Mouse (Mus musculus): ENCODE results near the gene Emc1.
"Not testable (repeated sequence)": the region's sequence is repeated elsewhere in the genome, so short reads cannot be mapped to it uniquely, and the experiment has no call there.

The Emc1 gene

DNA sequence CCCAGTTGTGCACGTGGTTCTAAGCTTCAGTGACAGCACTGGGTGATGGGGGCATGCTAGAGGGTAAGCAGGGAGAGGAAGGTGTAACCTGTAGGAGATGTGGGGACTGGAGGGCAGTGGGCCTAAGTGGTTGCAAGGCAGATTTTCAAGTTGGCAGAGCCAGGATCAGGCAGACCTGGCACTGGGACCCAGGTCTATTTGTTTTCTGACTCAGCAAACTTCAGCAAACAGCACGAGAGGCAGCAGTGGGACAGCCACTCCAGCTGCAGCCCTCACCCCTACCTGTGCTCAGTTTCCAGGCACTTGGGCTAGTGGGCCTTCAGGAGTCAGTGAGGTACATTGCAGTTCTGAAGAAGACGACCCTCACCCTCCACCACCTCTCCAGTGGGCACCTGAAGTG lies 4.8 kb downstream of the Emc1 start:
- DNase-seq (ENCODE audit: extremely low spot score, low spot score) = no peak

DNA sequence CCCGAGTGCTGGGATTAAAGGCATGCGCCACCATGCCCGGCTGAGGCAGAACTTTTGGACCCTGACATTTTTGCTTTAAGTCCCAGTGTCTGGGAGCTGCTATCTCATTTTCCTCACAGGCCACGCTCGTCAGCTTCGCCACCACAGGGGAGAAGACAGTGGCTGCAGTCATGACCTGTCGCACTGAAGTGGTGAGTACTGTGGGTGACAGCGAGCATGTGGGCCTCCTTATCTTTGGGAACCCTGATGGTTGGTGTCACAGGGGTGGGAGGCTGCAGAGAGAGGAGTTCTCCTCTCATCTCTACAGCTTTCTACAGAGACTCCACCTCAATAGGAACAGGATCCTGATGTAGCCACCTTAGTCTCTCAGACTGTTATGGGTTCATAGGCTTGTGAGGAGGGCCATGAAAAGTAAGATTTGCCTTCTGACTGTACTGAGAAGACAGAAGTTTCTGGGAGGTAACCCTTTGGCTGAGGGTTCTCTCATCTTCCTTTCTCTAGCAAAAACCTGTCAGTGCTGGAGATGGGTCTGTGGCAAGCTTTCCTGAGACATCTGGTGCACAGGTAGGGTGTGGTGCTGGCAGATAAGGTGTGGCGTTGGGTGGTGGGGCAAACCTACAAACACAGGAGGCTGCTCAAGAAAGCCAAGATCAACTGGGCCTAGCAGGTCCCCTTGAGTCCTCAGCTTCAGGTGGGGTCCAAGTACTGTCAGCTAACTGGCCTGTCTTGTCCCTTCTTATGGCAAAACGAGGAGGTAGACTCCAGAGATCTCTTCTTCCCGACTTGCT lies 8.6 kb downstream of the Emc1 start:
- DNase-seq (ENCODE audit: extremely low spot score, low spot score) = no peak

DNA sequence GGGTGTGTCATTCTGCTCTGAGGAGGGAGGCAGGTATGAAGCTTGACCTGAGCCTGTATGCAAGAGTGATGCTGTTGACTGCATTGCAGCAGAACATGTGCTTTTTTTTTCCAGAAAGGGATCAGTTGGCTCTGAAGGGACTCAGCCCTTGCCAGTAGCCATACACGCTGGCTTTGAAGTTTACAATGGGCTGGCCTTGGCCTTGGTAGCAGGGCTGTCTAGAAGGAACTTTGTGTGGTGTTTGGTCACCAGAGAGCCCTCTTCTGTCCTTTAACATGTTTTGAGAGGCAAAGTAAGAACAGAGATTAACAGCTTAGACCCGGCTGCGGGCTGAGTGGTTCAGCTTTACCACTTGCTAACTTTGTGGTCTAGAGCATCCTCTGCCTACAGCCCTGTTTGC lies 14.9 kb downstream of the Emc1 start:
- no peak for DNase-seq (ENCODE audit: extremely low spot score, low spot score)

DNA sequence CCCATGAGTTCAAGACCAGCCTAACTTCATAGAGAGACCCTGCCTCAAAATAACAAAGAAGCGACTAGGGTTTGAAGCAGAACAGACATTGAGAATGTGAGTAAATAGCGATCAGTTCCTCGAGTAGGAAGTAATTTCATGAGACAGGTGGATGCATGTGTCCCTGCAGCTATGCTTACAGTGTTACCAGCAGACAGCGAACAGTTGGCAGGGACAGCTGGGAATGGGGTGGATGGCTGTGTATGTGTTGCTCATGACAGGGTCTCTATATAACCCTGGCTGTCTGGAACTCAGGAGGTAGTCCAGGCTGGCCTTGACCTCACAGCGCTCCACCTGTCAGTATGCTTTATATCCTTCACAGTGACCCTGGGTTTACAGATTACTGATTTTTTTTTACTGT lies 15.7 kb downstream of the Emc1 start:
- DNase-seq (ENCODE audit: extremely low spot score, low spot score) = no peak

DNA sequence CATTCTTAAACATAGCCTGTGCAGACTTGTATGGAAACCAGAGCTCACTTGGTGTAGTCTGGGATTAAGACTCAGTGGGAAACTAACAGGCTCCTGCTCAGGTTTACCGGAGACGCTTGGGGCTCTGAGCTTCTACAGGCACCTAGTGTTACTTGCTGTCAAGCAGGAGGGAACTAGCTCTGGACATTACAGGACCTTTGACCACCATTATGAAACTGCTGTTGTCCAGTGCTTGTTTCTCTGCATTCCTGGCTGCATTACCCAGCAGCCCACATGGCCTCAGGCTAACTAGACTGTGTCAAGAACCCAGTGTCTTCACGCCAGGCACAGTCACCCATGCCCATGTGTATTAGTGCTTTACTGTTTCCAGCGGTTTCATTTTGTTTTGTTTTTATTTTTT lies 20.7 kb downstream of the Emc1 start:
- no peak for DNase-seq (ENCODE audit: extremely low spot score, low spot score)

DNA sequence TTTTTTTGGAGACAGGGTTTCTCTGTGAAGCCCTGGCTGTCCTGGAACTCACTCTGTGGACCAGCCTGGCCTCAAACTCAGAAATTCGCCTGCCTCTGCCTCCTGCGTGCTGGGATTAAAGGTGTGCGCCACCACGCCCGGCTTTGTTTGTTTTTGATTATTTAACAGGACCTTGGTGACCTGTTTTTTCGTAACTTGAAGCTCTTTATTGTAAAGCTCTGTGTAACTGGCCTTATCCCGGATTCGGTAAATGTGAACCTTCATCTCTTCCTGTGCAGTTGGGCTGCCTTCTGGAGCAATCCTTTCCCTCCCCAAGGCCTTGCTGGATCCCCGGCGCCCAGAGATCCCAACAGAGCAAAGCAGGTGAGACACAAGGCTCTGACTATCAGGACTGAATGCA lies 21.1 kb downstream of the Emc1 start:
- DNase-seq (ENCODE audit: extremely low spot score, low spot score) = no peak

DNA sequence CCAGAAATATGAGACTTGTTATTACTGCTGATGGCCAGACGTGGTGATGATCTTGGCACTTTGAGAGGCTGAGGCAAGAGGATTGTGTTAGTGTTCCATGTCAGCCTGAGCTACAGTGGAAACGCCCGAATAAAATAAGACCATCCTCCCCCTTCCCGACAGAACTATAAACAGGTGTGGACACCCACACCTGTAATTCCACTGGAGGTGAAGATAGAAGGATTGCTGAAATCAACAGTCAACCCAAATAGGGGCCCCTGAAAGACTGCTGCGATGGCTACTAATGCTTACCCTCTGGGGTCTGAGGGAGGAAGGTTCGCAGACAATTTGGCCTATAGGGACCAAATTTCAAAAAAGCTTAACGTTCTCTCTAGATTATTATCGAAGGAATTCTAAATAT lies 27.3 kb downstream of the Emc1 start:
- no peak for DNase-seq (ENCODE audit: extremely low spot score, low spot score)

DNA sequence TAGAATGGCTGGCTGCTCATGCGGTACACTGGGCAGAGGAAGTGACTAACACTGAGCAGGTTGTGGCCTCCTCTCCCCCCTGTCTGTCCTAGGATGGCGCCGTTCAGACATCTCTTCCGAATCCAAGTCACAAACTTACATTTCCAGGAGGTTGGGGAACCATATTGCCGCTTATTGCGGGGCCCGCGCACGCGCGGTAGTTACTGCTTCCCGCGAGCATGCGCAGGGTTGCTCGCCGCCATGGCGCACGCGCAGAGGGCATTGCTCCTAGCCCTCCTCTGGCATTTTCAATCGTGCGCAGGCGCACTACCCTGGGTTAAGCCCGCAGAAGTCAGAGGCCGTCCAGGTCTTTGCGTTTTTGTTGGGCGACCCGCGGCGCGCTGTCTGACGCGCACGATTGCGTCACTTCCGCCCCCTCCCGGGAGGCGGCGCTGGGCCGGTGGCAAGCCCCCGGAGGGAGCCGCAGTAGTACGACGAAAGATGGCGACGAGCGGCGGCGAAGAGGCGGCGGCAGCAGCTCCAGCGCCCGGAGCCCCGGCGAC lies 27.9 kb downstream of the Emc1 start:
- peak; percentile 100 for DNase-seq (ENCODE audit: extremely low spot score, low spot score)

DNA sequence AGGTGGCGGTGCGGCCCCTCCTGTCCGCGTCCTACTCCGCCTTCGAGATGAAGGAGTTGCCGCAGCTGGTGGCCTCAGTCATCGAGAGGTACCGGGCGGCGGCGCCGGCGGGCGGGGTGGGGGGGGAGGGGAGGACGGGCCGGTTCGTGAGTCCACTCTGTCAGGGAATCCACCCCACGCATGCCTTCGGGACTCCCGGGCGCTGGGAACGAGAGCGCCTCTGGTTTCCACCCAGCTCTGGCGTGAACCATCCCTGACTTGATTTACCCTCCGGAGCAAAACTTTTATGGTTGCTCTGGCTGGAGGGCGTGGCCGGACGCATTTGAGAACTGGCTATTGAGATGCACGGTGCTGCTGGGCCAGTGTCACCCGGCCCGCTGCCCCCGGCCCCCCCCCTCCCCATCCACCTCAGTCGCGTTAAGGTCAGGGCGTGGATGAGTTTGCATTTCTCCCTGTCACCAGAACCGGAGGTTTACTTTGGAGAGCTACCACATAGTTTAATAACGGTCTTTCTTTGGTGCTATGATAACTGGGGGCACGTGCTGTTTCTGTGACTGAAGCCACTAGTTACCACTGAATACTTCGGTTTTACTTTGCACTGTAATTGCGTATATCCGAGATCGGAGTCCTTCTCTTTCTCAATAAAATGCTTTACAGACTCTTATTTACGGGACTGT lies 28.5 kb downstream of the Emc1 start:
- peak; percentile 49 for DNase-seq (ENCODE audit: extremely low spot score, low spot score)

DNA sequence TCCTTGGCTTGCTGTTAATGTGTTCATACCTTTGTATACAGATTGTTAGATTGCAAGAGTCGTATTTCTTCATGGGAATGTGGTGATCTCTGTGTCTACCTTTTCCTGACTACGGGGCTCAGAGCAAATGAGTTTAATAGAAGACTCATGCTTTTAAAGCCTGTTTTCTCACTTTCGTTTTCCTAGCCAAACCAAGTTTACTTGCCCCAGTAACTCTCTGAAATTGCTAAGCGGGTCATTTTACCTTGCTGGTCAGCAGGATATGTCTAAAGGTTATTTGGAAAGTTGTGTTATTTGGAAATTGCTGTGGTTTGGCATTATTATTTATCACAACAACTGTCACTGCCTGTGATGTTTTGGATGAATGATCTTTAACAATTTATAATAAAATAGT lies 29.1 kb downstream of the Emc1 start:
- no peak for DNase-seq (ENCODE audit: extremely low spot score, low spot score)

DNA sequence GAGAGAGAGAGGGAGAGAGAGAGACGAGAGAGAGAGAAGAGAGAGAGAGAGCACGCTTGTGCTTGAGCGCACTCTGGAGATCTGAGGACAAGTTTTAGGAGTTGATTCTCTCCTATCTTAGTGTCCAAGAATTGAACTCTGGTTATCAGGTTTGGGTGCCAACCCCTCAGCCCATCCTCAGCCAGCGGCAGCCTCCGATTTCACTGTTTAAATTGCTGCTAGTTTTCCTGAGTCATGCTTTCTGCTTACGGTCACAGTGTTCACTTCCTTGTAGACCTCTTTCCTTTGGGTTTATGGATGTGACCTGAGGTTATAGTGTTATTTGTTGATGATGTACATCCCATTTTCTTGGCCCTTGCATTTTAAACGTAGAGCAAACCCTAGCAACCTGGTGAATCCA lies 29.8 kb downstream of the Emc1 start:
- DNase-seq (ENCODE audit: extremely low spot score, low spot score) = no peak

DNA sequence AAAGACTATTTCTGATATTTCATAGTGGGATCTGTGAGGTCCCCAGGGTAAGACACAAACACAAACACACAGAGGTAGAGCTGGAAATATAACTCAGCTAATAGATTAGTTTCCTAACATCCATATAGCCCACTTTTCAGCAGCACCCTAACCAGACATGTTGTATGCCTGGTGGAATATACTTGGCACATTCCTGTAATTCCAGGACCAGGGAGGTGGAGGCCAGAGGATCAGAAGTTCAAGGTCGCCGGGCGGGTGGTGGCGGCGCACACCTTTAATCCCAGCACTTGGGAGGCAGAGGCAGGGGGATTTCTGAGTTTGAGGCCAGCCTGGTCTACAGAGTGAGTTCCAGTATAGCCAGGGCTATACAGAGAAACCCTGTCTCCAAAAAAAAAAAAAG lies 33.5 kb downstream of the Emc1 start:
- not testable (repeated sequence) for DNase-seq (ENCODE audit: extremely low spot score, low spot score)

DNA sequence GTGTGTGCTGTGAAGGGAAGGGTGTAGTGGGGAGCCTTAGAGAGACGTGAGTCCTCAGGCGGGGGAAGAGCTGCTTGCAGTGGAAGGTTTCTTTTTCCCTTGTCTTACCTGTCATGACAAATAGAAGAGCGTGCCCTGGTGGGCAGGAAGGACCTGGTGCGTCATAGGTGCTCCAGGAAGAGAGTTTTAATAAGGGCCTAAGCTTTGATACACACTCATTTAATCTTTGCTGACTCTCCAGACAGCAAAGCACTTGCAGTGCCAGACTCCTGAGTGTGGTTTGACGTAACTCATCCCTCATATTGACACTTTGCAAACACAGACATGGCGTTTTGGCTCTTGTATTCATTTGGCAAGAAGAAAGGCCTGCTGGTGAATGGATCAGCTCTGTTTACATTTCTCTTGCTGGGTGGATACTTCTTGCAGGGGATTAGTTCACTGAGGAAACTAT lies 34.5 kb downstream of the Emc1 start:
- no peak for DNase-seq (ENCODE audit: extremely low spot score, low spot score)

DNA sequence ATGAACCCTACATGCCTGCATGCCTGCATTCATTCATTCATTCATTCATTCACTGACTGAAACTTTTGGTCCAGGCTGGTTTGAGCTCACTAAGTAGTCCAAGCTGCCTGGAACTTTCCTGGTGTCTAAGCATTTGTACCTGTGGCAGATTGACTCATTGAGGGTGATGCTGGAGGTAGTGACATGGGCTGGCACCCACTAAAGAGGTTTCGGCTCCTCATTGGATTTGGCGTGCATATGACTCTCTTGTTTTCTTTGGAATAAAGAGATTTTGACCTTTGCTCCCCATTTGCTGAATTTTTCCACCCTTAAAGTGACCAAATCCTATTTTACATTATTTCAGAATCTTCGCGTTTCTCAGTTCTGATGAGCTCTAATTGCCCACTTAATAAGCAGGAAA lies 37.2 kb downstream of the Emc1 start:
- DNase-seq (ENCODE audit: extremely low spot score, low spot score) = no peak

DNA sequence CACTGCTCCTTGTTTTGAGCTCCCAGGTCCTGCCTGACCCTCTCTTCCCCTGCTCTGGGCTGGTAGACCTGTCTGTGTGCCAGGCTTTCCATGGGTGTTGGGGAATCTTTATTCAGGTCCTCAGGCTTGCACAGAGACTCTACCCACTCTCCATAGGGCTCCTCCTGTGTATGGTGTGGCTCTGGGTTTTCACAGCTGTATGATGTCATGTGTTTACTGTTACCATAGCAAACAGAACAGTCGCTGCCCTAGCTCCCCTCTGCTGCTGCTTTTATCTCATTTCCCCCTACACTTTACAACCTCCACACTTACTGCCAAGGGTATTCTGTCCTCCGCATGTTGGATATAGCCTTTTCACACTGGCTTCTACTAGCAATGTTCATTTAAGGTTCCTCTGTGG lies 43.0 kb downstream of the Emc1 start:
- DNase-seq (ENCODE audit: extremely low spot score, low spot score) = no peak

DNA sequence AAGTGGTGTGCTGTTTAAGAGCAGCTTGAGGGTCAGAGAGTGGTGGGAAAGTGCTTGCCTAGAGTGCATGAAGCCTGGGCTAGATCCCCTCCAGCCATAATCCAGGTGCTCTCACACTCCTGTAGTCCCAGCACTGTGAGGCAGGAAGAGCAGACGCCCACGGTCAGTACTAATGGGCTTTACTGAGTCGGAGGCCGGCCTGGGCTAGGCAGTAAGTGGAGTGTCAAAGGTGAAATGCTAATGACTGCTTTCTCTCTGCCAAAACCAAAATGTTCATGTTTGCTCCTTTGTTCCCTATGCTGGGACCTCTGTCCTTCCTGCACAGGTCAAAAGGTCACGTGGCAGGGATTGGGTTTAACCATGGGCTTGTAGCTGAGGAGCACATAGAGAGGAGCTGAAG lies 48.1 kb downstream of the Emc1 start:
- DNase-seq (ENCODE audit: extremely low spot score, low spot score) = no peak

DNA sequence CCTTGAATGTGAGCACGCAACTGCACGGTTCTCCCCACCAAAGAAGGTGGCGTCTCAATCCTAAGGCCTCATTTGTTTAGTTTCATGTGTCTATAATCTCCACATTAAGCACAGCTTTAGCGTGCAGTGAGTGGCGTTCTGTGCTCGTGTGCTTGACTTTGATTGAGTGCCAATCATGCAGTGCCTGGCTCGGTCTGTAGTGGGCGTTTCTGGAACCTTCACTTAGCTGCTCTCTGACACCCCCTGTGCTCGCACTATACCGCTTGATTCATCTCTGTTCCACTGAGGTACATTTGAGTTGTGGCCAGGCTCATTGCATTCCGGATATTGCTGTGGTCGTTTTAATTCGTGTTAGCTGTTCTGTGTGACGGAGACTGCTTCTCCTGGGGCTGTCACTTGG lies 50.8 kb downstream of the Emc1 start:
- DNase-seq (ENCODE audit: extremely low spot score, low spot score) = no peak

DNA sequence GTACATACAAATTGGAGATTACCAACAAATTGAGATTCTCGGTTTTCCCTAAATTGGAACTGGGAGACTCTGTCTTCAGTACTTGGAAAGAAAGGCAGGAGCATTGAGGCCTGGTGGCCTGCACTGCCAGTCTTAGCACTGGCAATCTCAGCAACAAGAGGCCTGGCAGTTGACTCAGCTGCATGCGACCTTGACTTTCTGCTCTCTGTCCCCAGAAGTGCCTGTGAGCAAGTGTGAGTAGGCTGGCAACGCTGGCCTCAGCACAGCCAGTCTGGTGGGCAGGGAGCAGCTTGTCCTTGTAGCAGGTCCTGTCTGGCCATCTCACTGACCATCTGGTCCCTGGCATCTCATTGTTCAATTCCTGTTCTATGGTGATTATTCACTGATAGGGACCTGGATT lies 59.0 kb downstream of the Emc1 start:
- DNase-seq (ENCODE audit: extremely low spot score, low spot score) = no peak

DNA sequence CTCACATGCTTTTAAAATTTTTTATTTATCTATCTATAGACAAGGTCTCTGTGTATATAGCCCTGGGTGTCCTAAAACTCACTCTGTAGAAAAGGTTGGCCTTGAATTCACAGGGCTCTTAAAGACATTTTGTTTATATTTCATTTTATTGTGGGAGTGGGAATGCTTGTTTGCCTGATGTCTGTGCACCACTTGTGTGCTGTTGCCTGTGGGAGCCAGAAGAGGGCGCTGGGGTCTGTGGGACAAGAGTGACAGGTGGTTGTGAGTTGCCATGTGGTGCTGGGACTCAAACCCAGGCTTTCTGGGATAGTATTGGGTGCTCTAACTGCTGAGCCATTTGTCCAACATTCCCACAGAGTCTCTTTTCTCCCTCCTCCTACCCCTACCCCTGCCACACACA lies 65.5 kb downstream of the Emc1 start:
- DNase-seq (ENCODE audit: extremely low spot score, low spot score) = no peak

DNA sequence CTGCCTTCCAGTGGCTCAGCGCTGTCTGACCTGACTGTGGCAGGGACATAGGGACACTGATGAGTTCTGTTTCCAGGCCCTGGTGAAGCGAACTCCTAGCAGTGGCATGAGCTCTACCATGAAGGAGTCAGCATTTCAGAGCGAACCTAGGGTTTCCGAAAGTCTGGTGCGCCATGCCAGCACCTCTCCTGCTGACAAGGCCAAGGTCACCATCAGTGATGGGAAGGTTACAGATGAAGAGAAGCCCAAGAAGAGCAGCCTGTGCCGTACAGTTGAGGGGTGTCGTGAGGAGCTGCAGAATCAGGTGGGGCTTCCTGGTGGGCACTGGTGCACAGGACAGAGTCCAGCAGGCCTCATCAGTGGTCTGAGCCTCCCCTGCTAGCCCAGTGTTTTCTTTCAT lies 69.2 kb downstream of the Emc1 start:
- DNase-seq (ENCODE audit: extremely low spot score, low spot score) = no peak

DNA sequence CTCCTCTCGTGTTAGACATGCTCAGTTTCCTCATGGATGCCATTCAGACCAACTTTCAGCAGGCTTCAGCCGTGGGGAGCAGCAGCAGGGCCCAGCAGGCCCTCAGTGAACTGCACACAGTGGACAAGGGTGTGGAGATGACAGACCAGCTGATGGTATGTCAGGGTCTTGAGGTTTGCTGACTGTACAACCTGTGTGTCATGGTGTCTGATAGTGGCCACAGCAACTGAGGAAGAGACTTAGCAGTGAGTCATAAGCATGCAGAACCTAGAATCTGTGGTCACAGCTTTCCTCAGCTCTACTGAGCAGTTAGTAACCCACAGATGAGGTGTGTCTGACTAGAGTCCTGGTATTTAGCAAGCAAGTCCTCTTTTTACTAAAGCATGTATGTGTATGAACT lies 70.0 kb downstream of the Emc1 start:
- no peak for DNase-seq (ENCODE audit: extremely low spot score, low spot score)

DNA sequence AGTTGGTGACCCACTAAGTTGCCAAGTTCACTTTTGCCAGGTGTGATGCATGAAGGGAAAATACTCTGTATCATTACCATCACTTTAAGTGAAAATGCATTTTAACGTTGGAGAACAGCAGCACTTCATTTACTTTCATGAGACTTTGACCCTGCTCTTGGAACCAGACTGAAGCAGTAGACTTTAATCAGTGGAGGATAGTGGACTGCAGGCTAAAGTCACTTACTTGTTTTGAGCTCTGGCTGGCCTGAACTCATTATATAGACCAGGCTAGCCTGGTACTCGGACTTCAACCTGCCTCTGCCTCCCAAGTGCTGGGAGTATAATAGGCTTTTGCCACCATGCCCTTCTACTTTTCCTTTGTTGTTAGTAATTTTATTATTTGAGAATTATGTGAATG lies 70.9 kb downstream of the Emc1 start:
- no peak for DNase-seq (ENCODE audit: extremely low spot score, low spot score)

Measured in neural tube, embryonic 10.5 days (tissue).